Mouse (Mus musculus): ENCODE data around the gene Pkd1. TPM values are rescaled to one million over a fixed set of nuclear protein-coding genes. Genes with fewer than 3 reads are reported as not detected.
A peak's percentile ranks its signal among the peaks of the same experiment; 100 is the strongest.

Pkd1 gene
- total RNA-seq, 2 experiments from 2014 or later, result 41.2 to 50.6 TPM

DNA sequence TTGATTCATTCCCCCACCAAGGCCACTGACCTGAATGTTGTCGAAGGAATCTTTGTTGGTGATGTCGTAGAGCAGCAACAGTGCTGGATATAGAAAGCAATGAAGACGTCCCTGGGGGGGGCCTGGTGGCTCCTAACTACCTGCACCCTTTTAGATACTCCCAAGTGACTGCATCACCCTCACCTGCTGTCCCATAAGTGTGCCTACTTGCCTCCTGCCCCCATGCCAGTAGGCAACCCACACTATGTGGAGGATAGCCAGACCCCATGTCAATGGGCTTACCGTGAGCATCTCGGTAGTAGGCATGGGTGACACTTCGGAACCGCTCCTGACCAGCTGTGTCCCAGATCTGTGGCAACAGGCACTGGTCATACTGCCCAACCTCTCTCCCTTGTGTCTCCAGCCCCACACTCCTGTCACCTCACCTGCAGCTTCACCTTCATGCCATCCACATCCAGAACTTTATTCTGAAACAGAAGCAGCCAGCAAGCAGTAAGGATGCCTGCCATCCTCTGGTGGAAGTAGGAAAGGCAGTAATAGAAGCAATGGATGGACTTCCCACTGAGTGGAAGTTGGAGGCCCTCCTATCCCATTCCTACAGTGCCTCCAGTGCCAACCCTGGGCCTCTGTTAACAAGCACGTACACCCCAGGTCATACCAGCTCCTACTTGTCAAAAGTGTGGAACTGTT, 19.1 kb upstream of the Pkd1 start:
- DNase-seq (ENCODE audit: low spot score), result no peak
- intact Hi-C loops (cut with DNase I), result loop anchor here (5.0 kb wide), 1 partner anchor 97 kb away; no protein-coding TSS in a partner anchor

DNA sequence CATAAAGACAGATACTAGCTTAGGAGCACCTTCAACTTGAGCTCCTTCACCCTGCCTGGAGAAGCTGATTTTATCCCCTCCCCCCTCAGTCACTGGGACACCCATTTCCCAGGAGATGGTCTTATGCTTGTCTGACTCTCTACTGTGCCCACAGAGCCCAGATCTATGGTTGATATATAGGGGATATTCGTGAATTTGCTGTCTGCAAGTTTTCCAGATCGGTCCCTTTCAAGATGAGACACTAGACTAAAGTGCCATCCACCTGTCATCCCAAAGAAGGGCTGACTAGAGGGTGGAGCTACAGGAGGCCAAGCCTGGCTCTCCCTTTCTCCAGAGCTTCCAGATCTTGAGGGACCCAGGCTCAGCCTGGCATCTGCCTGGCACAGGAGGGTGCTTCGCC, 18.6 kb upstream of the Pkd1 start:
- no peak for DNase-seq (ENCODE audit: low spot score)
- intact Hi-C loops (cut with DNase I), result loop anchor here (5.0 kb wide), 1 partner anchor 96 kb away; no protein-coding TSS in a partner anchor

DNA sequence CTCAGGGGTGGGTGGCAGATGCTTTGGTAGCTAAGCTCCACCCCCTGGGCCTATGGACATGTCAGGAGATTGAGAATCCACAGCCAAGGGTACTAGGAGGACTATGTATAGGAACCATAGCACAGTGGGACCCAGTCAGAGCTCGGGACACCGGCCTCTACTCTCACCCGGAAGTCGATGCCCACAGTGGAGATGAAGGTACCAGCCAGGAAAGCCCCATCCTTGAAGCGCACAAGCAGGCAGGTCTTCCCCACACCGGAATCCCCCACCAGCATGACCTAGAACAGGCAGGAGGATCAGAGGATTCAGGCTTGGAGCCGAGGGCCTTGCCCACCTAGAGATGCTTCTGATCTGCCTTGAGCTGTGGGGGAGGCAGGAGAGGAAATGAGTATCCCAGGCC, 17.6 kb upstream of the Pkd1 start:
- intact Hi-C loops (cut with DNase I), result loop anchor here (5.0 kb wide), 1 partner anchor 95 kb away; no protein-coding TSS in a partner anchor
- no peak for DNase-seq (ENCODE audit: low spot score)

DNA sequence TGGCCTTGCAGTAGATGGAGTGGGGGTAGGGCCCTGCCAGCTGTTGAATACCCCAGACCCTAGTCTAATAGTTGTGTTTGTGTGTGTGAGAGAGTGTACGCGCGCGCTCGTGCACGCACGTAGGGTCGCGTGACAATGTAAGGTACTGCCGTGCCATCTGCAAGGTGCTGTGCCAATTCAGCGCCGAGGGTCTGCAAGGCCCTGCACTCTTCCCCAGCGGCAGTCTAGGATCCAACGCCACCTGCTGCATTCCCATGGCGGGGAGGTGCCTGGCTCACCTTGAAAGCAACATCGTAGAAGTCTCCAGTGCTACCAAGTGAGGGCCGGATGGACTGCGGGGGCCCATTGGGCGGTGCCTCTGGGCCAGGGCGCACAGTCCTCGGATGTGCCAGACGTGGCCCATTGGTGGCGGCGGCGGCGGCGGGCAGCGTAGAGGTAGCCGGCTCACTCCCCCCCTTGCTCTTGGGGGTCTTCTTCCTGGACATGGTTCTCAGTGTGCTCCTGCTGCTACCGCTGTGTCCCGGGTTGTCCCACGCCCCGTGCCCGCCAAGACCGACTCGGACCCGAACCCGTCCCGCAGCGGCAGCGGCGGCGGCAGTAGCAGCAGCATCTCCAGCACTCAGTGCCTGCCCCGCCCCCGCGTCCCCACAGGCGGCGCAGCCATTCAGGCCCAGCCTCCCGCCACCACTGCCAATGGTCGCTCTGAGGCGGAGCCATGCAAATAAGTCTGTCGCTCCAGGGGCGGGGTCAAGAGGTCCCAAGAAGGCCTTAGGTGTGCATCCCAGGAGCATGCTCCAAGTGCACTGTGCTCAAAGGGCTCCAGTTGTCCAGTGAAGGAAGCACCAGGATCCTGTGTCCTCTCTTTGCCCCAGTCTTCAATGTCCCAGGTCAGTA, 16.3 kb upstream of the Pkd1 start:
- intact Hi-C loops (cut with DNase I), result loop anchor here (5.0 kb wide), 1 partner anchor 94 kb away; no protein-coding TSS in a partner anchor
- peak; percentile 70 for DNase-seq (ENCODE audit: low spot score)

DNA sequence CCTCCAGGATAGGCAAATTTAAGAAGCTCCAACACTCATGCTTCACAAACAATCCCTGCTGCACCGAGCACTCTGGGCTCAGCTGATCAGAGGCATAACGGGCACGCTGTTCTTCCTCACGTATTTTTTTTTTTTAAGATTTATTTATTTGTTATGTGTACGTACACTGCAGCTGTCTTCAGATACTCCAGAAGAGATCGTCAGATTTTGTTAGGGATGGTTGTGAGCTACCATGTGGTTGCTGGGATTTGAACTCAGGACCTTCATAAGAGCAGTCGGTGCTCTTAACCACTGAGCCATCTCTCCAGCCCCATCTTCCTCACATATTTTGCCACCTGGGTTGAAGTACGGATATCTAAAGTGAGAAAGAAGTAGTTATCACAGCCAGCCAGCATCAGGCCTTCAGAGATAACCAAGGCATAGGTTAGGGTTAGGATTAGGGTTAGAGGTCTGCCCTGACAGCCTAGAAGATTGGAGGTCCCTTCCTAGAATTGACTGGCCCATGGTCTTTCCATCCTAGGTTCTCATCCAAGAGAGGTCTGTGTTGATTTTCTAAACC, 15.4 kb upstream of the Pkd1 start, which contains the start of gene Rab26:
Rab26 (minus strand) TSS at position 51 of the 559 bp plus-strand sequence.
- intact Hi-C loops (cut with DNase I), result loop anchor here (5.0 kb wide), 1 partner anchor 93 kb away; no protein-coding TSS in a partner anchor

DNA sequence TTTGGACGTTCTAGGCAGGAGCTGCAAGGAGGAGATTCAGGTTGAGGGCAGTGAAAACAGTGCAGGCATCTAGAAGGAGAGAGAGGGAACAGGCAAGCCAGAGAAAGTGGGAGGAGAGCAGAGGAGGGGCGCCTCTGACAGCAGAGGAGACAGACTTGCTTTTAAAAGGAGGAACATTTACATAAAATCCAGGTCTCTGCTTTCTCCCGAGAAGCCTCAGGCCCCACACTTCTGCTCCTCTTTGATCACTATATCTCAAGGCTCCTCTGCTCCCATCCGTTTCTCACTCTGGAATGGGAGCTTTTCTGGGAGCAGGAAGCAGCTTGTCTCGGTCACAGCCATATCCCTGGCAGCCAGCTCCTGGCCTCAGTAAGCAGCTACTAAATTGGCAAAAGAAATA, 14.3 kb upstream of the Pkd1 start:
- intact Hi-C loops (cut with DNase I), result no loop called here
- DNase-seq (ENCODE audit: low spot score), result no peak

More for the DNA sequence above, 15.4 kb upstream of the Pkd1 start, which contains the start of gene Rab26:
- DNase-seq (ENCODE audit: low spot score), result no peak

DNA sequence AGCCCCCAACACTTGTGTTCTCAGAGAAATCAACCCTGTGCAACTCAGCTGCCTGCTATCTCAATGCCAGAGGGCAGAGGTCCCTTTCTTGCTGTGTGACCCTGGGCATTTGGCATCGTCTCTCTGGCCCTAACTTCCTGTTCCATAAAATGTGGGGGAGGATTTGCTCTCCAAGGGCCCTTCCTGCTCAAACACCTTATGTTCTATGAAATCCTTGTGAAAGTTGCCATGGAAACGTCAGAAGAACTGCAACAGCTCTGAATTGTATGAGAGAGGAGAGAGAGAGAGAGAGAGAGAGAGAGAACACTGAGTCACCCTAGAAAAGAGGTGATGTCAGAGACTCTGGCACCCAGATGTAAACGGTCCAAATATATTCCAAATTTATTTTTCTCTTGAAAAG, 12.1 kb upstream of the Pkd1 start:
- no peak for DNase-seq (ENCODE audit: low spot score)
- intact Hi-C loops (cut with DNase I), result no loop called here

DNA sequence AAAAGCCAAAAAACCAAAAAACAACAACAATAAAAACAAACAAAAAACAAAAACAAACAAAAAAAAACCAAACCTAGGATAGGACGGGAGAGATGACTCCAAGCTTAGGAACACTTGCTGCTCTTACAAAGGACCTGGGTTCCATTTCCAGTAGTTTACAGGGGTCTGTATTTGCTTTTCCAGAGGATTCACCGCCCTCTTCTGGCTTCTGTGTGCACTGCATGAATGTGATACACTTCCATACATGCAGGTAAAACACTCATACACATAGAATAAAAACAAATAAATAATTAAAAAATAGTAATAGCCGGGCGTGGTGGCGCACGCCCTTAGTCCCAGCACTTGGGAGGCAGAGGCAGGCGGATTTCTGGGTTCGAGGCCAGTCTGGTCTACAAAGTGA, 10.7 kb upstream of the Pkd1 start:
- no peak for DNase-seq (ENCODE audit: low spot score)
- intact Hi-C loops (cut with DNase I), result loop anchor here (2.0 kb wide), 1 partner anchor 44 kb away; no protein-coding TSS in a partner anchor

DNA sequence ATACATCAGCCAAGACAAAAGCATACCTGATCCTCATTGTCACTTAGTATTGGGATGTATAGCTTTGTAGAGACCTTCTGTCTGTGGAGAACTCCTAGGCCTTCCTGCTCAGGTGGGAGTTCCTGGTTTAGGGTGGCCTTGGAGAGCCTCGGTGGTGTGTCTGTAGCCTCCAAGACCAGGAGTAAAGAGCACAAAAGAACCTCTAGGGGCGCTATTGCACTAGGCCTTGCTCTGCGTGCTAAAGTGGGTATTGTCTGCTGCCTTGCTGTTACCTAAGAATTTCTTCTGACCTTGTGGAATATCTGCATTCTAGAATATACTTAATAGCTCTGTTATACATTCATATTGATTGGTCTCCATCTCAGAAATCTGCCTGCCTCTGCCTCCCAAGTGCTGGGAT, 9.3 kb upstream of the Pkd1 start:
- DNase-seq (ENCODE audit: low spot score), result no peak
- intact Hi-C loops (cut with DNase I), result loop anchor here (2.0 kb wide), 2 partner anchors 44 to 114 kb away; no protein-coding TSS in a partner anchor

DNA sequence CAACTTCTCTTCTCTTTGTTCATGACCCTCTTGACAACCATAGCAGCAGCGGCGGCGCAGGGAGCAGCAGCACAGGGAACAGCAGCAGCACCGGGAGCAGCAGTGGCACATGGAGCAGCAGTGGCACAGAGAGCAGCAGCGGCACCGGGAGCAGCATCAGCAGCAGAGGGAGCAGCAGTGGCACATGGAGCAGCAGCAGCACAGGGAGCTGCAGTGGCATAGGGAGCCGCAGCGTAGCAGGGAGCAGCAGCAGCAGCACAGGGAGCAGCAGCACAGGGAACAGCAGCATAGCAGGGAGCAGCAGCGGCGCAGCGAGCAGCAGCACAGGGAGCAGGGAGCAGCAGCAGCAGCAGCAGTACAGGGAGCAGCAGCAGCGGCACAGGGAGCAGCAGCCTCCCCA, 5.0 kb upstream of the Pkd1 start:
- DNase-seq (ENCODE audit: low spot score), result no peak
- intact Hi-C loops (cut with DNase I), result no loop called here

DNA sequence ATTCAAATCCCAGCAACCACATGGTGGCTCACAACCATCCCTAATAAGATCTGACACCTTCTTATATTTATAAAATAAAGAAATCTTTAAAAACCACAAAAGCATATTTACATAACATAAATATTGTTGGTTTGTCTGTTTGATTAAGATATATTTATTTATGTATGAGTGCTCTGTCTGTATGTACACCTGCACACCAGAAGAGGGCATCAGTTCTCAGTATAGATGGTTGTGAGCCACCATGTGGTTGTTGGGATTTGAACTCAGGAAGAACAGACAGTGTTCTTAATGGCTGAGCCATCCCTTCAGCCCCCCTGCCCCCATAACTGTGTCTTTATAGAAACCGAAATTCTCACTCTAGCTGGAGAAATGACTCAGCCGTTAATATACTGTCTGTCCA, 4.4 kb upstream of the Pkd1 start:
- intact Hi-C loops (cut with DNase I), result no loop called here
- no peak for DNase-seq (ENCODE audit: low spot score)

DNA sequence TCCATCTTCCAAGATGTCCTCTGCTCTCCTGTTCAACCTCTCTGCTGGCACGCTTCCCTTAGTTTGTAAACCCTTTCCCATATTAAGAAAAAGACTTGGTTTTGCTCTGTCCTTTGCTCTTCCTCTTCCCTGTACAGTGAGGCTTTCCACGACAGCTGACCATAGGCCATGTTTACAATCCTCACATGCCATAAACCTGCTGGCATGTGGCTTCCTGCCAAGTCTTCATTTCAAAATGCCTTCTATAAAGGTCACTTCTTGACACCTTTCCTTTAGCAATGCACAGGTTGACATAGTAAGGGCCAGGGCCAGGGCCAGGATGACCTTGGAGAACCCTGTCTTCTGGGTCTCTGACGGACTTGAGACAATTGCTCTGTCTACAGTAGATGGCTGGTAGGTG, 3.4 kb upstream of the Pkd1 start:
- intact Hi-C loops (cut with DNase I), result no loop called here

DNA sequence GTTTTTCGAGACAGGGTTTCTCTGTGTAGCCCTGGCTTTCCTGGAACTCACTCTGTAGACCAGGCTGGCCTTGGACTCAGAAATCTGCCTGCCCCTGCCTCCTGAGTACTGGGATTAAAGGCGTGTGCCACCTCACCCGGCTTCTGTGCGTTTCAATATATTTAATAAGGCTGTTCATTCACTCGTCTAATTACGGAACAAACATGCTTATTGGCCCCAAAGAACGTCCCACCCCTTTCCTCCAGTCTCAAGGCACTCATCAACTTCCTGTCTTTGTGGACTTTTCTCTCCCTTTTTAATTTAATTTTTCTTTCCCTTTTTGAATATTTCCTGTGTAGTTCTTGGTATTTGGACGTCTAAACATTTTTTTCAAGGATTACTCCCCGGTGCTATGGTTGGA, 1.2 kb upstream of the Pkd1 start:
- intact Hi-C loops (cut with DNase I), result no loop called here
- DNase-seq (ENCODE audit: low spot score), result no peak

More for the DNA sequence above, 3.4 kb upstream of the Pkd1 start:
- no peak for DNase-seq (ENCODE audit: low spot score)

DNA sequence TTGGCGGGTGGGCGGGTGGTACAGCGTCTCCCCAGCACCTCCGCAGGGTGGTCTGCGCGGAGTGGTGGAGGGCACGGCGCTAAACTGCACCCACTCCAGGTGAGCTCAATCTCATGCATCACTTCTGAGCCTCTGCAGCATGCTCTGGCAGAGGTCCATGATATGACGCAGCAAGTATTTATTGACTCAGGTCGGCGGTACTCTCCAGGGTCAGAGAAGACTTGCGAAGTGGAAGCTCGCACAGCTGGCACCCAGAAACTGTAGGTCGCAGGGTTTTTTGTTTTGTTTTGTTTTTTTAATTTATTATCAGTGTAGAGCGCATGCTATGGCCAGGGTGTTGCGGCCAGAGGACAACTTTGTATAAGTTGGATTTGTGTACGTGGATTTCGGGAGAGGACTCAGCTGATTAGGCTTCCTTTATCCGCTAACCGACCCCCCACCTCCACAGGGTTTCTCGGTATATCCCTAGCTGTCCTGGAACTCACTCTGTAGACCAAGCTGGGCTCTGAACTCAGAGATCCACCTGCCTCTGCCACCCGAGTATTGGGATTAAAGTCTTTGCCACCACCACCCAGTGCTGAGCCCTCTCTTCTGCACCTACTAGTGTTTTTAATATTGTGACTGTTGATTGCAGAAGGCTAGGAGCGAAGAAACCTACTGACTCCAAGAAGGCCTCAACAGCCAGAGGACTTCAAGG, 565 bp upstream of the Pkd1 start:
- intact Hi-C loops (cut with DNase I), result no loop called here
- DNase-seq (ENCODE audit: low spot score), result no peak

DNA sequence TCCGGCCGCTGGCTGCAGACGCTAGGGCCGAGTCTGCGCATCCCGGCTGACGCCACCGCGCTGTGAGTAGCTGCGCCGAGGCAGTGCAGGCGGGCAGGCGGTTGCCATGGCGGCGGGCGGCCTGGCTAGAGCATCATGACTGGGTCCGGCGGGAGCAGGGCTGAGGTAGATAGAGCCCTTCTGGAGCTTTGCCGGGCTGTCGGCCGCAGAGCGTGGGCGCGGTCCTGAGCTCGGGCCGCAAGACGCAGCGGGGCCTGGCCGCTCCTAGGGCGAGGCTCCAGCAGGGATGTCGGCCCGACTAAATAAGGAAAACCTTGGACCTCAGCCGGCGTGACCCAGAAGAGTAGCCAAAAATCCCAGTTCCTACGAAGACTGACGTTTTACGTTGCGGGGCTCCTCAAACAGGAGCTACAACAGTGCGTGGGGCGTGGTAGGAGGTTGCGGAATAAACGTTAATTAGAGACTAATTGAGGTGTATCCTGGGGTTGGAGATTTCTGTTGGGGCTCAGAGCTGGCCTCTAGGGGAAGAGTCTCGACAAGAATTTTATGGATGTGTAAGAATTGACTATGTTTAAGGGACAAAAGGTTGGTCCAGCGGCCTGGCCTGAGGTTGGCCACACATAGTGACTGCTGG, 899 bp downstream of the Pkd1 start:
- intact Hi-C loops (cut with DNase I), result no loop called here
- peak; percentile 82 for DNase-seq (ENCODE audit: low spot score)

DNA sequence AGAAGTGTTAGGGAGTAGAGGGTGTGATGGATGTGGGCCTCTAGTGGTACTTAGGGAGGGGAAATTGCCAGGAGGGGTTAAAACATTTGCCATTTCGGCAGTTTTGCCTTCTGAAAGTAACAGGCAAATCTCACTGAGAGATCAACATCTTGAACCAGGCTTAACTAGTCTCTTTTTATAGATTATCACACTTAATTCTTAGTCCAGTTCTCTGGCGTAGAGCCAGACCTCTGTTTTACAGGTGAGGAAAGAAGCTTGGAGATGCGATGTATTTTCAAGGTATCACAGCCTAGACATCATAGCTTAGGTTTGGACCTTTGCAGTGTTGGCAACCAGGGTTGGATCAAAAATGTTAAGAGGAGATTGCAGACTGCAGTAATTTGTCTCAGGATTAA, 1.4 kb downstream of the Pkd1 start:
- DNase-seq (ENCODE audit: low spot score), result no peak
- intact Hi-C loops (cut with DNase I), result no loop called here

DNA sequence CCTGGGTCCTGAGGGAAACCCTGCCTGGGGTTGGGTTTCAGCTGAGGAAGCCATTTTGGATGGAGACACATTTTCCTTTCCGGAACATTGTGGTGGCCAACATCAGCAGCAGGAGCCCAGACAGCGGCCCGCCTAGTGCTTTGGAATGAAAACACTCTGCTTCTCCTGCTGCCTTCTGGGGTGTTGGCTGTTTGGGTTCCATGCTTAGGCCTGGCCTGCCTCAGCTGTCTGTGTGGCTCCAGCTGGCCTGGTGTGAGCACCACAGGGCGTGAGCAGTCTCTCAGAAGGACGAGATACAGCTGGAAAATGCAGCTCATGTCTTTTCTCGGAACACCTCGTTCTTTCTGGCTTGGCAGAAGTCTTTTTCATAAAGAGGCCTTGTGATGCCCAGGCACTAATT, 7.5 kb downstream of the Pkd1 start:
- peak; percentile 84 for DNase-seq (ENCODE audit: low spot score)
- intact Hi-C loops (cut with DNase I), result no loop called here

DNA sequence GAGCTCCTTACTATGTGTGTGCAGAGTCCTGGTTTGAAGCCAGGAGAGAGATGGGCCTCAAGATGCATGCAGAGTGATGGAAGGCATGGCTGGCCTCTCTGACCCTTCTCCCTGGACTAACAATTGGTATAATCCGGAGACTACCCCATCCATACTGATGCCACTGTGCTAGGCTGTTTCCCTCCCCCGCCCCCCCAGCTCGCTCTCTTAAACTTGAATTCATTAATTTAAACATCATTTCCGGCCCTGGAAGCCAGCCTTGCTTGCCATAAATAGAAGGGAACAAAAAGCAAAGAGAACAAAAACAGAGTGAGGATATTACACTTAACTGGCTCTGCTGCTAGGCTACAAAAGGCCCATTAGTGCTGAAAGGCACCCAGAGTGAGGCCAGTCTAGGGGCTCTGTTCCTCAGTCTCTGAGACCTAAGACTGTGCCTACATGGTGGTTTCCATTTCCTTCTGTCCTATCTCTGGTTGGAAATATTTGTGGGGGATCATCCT, 9.0 kb downstream of the Pkd1 start:
- intact Hi-C loops (cut with DNase I), result no loop called here
- DNase-seq (ENCODE audit: low spot score), result no peak

DNA sequence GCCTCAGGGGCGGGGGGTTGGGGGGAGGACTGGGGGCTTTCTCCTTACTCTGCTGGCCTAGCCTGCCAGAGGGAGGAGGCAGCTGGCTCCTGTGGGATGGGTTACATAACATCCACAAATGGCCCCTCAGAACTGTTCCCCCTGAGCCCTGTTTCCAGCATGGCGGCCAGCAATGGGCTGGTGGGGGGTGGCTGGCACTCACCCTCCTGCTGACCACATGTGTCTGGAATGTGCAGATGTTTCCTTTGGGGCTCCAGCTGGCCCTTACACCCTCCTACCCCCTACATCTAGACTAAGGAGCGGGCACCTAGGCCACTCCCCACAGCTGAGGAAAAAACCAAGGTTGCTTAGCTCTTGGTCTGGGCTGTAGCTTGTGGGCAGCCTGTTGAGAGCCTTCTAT, 9.5 kb downstream of the Pkd1 start:
- intact Hi-C loops (cut with DNase I), result no loop called here
- DNase-seq (ENCODE audit: low spot score), result peak; percentile 74

Data from heart, postnatal 25 days (tissue).